Mouse (Mus musculus): ENCODE data around the gene Ar.

Ar gene

GRCm38 (mm10) chrX:98148531-98149342 lies at the start of gene Ar:
Gene Ar, plus strand, starts transcription at chrX:98148769.
- peak; percentile 67 to 79 for DNase-seq

GRCm38 (mm10) chrX:98149724-98150392 lies 1.3 kb downstream of the Ar start:
- peak; percentile 9 to 44 for DNase-seq

GRCm38 (mm10) chrX:98150393-98151119 lies 2.0 kb downstream of the Ar start:
- peak; percentile 14 to 36 for DNase-seq

GRCm38 (mm10) chrX:98189759-98190158 lies 41.2 kb downstream of the Ar start:
- no peak for DNase-seq

GRCm38 (mm10) chrX:98205766-98206165 lies 57.2 kb downstream of the Ar start:
- DNase-seq: no peak

- DNase-seq: no peak
Measured at GRCm38 (mm10) chrX:98207166-98207565, 58.6 kb downstream of the Ar start.

- DNase-seq: no peak
Measured at GRCm38 (mm10) chrX:98216103-98216502, 67.5 kb downstream of the Ar start.

- no peak for DNase-seq
Measured at GRCm38 (mm10) chrX:98239011-98239410, 90.4 kb downstream of the Ar start.

GRCm38 (mm10) chrX:98245108-98245507 lies 96.5 kb downstream of the Ar start:
- no peak for DNase-seq

- no peak for DNase-seq
Measured at GRCm38 (mm10) chrX:98248363-98248762, 99.8 kb downstream of the Ar start.

GRCm38 (mm10) chrX:98259620-98260019 lies 111.1 kb downstream of the Ar start:
- DNase-seq: no peak

GRCm38 (mm10) chrX:98265755-98266154 lies 117.2 kb downstream of the Ar start:
- DNase-seq: no peak

GRCm38 (mm10) chrX:98271361-98271760 lies 122.8 kb downstream of the Ar start:
- no peak for DNase-seq

- no peak for DNase-seq
Measured at GRCm38 (mm10) chrX:98291763-98292162, 143.2 kb downstream of the Ar start.

- no peak for DNase-seq
Measured at GRCm38 (mm10) chrX:98300685-98301084, 152.1 kb downstream of the Ar start.

GRCm38 (mm10) chrX:98301924-98302323 lies 153.4 kb downstream of the Ar start:
- DNase-seq: no peak

GRCm38 (mm10) chrX:98315961-98316360 lies 167.4 kb downstream of the Ar start:
- DNase-seq: no peak

- no peak for DNase-seq
Measured at GRCm38 (mm10) chrX:98317483-98317882, 168.9 kb downstream of the Ar start.

- DNase-seq: no peak
Measured at GRCm38 (mm10) chrX:98323105-98323504, 174.5 kb downstream of the Ar start.

- DNase-seq: peak in 1 of 2 experiments; percentile 1
Measured at GRCm38 (mm10) chrX:98347481-98347880, 198.9 kb downstream of the Ar start.

GRCm38 (mm10) chrX:98348036-98348435 lies 199.5 kb downstream of the Ar start:
- peak; percentile 24 to 62 for DNase-seq
